Mouse (Mus musculus) heart, adult 8-10 months (tissue): ENCODE measurements at regions not wholly inside any gene's neighbourhood (a gene's known extent, or its start where the extent isn't known, plus 50 kb on each side); places are given as distances from the start of the nearest gene placed in this dataset.
A peak's percentile ranks its signal among the peaks of the same experiment; 100 is the strongest.

Source experiments
- DNase-seq: peaks from one replicate; pipeline ENCODE4 v3.0.0; 2022; ENCODE audit warnings: low spot score

DNA sequence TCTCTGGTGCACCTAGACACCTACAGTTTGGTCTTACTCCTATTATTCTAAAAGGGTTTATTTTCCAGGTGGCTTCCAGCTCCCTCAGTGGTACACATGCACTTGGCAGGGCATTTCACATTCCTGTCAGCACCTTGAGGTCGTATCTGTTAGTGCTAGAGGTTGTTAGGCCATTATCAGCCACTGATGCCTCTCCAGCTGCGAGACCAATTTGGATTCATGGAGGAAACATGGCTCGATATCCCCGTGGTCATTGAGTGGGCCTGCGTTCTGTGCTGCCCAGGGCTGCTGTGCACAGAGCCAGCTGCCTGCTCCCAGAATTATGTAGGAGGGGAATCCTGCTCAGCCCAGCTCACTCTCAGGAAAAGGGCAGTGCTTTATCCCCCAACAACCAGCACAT is 60.1 kb upstream of the Irx1 start:
- DNase-seq = peak; percentile 15

DNA sequence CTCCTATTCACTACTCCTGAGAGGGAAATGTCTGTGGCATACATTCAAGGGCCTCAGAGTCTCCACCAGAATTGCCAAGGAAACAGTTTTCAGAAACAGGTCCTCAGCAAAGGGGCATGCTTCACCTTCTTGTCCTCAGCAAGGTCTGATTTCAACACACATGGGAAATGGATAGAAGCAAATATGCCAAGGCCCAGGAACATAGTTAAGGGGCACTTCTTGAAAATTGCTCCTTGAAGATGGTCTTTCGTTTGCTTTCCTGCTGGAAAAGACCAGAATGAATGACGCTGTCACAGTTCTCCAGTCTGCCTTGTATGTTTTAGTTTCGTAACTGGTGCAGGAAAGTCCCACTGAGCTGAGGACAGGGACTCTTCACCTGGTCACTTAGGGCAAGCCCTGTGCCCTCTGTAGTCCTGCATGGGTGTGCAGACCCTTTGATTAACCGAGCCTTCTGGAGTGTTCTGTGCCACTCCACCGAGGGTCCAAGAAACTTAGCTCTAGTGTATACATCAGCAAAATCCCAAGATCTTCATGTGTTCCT is 80.5 kb upstream of the Irx1 start:
- DNase-seq = no peak

DNA sequence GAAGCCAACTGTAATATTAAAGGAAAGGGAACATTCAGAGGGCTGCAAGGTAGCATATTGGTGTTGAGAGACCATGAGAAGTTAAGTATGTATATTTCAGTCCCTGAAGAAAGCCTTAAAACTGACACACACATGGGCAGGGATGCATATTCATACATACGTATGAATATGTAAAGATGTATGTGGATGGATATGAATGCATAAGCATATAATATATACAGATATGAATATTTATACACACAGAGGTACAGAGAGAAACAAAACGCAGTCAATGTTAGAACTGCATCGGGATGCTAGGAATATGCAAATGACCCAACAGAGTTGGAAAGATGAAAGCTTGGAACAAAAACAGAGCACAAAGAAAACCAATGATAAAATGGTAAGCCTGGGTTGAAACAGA is 92.9 kb upstream of the Irx1 start:
- no peak for DNase-seq

DNA sequence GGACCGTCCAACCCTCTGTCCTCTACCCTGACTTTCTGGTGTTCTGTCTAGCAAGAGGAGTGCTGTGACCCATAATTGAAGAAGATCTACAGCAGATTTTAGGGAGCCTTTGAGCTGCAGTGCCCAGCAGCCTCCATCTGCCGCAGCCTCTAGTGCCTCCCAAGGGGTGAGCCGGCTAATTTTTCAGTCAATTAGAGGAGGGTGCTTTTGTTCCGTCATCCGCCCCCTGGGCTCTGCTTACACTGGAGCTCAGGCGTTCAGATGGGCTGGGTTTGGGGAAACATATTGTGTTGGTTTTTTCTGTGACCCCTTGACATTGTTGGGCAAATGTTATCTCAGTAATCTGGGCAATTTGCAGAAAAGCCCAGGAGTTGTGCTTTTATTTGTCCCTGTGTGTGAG is 98.1 kb upstream of the Irx1 start:
- no peak for DNase-seq

DNA sequence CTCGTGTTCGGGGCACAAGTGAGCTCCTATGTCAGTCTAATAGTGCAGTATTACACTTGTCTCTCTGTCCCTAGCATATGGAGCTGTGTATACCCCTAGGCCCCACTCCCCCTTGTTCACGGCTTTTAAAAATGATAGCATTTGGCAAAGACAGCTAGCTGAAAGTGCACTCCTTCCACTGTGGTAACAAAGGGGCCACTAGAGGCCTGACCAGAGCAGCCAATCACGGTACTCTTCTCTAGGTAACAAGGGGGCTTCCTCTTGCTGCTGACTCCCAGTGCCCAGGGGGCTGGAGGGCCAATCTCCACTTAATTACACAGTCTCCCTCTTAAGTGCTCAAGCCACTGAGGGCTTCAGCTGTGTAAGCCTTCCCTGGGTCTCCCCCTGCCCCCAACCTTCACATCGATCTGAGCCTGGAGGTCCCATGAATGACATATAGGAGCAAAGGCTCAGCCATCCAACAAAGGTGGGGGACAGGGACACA is 99.8 kb upstream of the Irx1 start:
- DNase-seq = no peak

DNA sequence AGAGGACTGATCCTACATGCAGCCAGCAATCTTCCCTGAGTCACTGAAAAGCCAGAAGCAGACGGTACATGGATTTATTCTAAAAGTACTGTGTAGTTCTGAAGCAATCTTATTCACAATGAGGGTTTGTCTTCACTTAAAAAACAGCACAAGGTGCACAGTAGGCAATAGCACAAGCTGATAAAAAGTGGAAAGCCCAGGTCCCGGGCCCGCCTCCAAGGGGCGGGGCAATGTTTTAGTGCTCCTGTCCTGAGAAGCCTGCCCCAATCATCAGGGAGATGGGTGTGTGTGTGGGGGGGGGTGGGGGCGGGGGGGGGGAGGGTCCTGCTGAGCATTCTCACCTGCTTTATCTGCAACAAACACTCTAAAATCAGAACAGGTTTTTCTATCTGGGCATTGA is 133.1 kb upstream of the Irx1 start:
- DNase-seq = no peak

DNA sequence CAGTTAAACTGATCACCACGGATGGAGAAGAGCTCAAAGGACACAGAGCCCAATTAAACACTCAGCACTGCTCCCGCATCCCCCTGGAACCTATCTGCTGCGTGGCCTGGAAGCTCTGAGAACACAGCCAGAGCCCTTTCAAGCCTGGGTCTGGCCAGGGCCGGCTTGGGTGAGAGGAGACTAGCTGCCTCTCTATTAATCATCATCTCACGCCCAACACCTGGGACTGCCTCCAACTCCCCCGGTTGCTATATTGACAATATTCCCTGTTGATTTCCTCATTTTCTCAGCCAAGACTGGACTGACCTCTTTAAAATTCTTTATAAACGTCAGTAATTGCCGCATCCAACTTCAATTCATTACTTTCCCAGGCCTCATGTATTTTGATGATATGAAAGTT is 133.7 kb upstream of the Irx1 start:
- no peak for DNase-seq

DNA sequence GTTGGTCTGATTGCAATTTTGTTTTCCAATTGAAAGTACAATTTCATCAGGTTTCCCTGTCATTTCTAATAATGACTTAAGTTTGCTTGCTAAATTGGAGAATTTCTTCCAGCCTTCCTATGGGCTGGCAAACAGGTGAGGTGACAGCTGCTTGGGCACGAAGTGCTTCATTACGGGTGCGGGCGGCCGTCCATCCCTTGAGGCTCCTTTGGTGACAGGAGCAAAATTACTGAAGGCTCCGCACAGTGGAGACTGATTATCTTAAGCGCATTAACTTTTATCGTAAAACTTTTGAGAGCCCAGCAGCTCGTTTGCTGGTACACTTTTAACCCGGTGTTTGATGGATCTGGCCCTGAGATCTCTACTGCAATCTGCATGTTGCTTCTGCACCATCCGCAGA is 134.3 kb upstream of the Irx1 start:
- DNase-seq = no peak

DNA sequence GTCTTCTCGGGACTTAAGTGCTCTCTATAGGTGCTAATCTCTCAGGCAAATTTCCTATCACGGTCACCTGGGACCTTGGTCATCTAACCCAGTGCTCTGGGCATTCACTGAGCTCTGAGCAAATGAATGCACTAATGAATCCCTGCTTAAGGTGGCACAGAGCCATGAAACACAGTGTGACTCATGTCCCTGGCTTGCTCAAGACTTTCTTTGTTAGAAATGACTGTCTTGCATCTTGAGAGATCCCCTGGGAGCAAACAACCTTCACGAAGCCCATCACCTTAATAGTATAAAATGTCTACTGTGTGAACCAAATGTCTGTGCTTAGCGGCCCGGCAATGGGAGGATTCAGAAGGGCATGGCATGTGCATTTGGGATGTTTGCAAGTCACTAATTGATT is 137.2 kb upstream of the Irx1 start:
- DNase-seq = no peak

DNA sequence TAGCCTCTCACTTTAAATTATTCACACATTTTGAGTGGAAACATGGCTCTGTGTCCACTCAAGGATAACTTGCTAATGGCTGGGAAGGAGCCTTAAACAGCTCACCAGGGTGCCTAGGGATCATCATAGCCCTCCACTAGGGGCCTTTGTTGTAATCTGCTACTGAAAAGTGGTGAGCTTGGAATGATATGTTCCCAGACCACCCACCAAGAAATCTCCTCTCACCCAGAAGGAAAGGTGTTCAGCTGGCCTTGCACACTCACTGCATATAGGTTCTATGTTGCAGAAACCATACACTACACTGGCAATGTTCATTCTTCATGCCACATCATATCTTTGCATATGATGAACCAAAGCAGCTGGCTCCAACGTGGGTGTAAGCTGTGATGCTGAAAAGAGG is 145.1 kb upstream of the Irx1 start:
- no peak for DNase-seq

DNA sequence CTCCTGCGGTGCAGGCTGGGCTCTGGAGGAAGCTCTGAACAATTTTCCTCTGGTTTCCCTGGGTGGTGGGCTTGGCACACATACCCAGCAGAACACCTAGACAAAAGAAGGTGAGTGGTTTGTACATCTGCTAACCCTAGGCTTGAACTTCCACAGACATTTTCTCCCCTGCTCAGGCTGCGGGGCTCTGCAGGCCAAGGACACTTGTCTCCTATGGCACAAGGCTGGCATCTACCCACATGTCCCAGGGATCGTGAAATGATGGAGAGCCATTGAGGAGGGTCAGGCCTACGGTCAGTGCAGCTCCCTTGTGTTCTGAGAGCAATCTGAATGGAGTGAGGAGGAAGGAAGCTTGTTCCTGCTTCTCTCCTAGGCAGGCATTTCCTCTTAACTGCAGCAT is 150.4 kb upstream of the Irx1 start:
- no peak for DNase-seq

DNA sequence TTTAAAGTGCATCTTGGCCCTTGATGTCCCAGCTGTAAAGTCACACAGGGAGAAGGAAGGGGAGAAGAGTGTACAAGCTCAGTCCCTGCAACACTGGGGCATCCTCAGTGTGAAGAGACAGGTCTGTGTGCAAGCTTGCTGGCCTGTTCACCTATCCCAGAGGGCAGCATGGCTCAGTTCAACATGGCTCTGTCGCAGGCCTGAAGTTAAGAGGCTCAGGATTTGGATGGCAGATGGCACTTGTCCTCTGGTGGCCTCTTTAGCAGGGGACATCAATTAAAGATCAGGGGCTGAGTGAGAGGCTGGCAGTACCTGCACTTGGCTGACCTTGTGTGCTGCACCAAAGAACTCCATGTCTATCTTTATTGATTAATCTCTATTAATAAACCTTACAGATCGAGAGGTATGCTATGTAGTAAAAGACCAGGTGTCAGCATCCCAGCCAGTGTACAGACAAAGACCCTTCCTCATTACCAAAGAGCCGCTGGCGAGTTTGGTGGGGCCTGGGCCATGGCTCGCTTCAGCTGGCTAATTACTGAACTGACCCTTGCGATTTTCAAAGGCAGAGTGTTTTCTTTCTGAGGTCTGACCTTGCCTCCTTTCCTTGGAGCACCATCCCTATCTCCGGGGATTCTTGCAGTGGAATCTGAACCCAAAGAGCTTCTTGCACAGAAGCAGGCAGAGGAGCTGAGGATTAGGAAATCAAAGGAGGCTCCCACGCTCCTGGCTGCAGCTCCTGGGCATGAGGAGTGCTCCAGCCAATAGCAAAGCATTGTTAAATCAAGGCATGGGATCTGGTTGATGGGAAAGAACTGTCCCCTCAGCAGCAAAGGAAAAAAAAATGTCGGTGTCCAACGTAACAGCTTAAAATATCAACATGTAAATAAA is 151.5 kb upstream of the Irx1 start:
- no peak for DNase-seq

DNA sequence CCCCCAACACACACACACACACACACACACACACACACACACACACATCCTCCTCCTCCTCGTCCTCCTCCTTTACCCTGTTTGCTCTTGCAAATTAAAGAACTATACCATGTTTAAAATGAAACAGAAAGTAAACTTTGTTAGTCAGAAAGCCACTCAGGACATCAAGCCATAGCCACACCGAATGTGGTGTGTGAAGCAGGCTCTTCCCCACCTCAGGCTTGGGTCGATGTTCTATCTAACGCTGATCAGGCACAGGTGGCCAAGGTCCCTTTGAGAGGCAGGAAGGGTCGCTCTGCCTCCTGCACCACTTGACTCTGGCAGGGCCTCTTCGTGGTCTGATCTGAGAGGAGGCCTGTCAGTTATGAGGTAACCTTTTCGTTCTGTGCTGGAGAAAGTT is 156.9 kb upstream of the Irx1 start:
- no peak for DNase-seq

DNA sequence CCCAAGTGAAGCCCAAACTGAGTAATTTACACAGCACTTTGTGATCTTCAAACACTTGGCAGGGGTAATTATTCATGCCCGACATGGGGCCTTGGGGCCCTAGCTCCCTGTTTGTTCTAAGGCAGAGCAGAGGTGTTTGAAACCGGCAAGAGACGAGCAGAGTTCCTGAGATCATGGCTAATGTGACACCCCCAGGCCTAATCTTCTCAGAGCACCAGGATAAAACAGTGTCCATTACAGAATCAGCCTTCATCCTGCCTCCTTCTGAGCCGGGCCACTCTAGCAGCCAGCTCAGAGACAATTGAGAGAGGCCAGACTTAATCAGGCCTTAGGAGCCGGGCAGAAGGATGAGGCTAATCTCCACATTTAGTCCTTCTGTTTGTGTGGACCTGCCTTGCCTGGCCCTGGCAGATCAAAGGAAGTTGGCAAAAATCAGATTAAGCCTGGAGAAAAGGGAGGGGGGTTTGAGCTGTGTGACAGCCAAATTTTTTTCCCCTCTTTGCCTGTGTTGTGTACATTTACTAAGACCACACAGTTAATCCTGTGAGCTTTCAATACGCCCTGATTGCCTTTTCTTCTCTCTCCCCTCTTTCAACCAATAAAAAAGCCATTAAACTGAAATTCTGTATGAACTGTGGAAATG is 157.5 kb upstream of the Irx1 start:
- DNase-seq = no peak

DNA sequence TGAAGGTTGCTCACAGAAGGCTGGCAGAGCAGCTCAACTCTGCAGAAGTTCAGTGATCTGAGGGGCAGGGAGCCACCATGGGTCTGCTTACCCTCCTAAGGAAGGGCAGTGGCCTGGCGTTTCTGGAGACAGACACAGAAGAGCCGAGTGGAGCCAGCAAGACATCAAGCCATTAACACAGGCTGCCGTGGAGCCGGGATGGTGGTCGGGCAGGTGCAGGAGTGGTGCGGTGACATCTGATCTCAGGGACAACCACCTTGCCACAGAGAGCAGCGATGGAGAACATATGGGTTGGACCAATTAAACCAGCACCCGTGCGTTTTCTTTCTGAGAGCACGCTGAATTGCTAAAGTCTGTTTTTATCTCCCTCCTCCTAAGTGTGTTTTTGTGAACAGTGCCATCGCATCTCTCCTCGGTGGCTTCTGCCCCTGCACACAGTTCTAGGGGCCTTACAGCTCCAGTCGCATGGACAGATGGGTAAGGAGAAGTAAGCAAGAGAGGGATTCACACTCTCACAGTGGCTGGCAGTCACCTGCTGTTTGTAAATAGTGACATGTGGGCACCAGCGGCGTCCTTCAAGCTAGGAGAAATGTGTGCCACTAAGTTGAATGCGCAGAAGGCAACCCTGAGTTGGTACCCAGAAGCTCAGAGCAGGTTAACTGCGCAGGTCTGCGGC is 158.2 kb upstream of the Irx1 start:
- no peak for DNase-seq

DNA sequence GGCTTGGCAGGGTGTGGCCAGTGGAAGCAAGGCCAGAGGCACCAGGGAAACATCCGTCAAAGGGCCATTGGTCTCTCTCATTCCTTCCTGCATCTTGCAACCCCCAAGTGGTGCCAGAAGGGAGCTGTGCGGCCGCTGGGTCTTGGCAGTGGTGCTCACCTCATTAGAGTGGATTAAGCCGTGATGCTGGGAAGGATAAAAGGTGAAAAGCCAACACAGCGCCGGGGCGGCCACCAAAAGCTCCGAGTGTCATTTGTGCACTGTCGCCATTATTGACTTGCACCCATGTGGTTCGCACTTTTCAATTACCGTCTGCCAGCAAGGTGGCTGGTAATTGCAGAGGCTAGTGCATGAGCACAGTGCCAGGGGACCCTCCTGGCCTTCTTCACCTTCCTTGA is 158.7 kb upstream of the Irx1 start:
- DNase-seq = no peak

DNA sequence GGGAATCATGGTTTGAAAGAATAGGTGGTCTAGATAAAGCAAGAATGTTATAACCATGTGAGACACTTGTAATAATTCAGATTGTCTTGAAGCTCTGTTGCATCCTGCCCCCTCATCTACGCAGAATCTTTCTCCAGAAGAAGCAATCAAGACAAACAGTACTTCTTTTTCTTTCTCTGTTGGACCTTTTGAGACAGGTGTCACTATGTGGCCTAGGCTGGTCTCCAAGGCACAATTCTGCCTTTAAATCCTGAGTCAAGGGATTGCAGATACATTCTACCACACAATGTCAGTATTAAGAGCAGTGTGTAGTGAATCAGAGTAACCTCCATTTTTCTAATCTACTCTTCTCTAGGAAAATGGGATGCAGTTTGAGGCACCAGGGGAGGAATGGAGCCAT is 164.8 kb upstream of the Irx1 start:
- no peak for DNase-seq

DNA sequence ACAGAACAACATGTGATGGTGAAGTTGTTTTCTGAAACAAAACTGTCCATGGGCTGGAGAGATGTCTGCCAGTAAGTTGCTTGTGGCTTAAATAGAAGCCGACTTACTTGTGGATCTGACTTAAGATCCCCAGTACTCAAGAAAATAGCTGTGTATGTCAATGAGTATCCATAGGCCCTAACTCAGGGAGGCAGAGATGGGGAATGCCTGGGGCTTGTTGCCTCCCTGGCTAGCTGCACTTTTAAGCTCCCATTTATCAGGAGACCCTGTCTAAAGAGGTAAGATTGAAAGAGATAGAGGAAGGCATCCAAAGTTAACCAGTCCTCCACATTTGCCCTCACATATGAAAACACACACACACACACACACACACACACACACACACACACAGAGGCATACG is 167.8 kb upstream of the Irx1 start:
- DNase-seq = no peak

DNA sequence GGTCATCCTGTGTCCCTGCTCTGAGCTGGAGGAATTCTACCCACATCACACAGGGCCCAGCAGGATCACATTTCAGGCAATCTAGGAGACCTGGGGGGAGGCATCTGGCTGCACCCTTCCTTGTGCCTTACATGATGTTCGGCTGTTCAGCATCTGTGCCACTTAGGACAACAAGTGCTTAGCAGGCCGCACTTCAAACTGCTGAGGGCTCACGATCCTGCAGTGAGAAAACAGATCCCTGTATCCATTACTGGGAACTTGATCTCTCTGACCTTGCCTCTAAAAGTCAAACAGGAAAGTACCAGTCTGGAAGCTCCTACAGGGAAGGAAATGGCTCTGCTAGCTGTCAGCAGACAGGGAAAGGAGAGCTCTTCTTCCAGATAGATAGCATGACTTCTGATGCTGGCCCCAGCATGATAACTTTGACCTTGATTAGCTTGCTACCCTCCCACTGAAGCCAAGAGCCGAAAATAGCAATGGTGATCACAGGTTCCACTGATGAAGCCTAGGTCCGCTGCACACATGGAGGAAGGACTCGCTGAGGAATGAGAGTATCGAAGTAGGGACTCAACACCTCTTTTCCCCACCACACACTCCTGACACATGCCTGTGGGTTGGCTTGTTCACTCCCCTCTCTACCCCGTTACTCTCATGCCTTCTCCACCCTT is 170.7 kb upstream of the Irx1 start:
- peak; percentile 28 for DNase-seq

DNA sequence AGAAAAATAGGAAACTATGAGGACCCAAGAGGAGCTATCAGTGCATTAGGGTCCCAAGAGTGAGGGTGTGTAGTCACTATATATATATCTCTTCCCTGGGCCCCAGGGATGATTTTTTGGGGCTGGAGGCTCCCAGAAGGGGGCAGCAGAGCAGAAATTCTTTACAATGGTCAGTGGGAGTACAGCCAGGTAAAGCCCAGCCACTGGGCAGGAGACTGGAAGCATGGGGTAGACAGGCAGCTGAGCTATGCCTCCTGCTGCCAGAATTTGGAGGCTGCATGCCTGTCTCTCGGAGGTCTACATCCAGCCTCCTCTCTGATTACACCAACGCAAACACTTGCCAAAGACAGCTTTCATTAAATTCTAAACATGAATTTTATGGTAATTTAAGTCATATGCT is 202.7 kb upstream of the Irx1 start:
- DNase-seq = no peak

DNA sequence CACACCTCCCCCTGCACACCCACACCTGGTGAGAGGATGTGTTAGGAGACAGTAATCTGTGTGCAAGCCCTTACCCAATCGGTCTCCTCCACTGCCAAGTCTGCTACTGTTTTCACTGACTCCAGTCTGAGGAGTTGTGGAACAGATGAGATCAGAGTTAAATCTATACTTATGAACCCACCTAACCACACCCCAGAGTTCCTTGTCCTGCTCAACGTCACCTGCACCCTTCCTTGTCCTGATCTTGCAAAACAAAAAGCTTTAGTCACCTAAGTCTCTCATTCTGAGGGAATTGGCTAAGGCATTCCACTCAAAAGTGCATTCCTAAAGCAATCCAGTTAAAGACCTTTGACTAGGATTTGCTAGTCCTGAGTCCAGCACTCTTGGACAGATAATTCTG is 203.9 kb upstream of the Irx1 start:
- DNase-seq = no peak

DNA sequence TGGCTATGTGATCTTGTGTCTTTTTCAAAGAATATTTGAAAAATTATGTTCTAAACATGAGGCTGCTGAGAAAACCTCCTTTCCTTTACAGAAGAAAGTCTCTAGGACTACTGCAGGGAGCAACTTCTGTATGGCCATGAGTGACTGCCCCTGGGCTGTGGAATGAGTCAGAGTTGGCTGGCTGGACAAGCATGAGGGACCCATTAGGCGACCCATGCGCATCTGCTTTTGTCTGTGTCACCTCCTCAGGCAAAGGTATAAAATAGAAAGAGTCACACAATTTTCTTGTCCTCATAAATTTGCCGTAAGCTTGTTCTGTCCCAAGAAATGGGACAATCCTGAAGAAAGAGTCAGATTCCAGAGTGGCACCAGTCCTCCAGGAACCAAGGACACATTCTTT is 220.1 kb upstream of the Irx1 start:
- no peak for DNase-seq
